Mouse (Mus musculus) lung, postnatal 0 days (tissue): Measurements from ENCODE around the gene Fabp2. TPM values are rescaled to one million over a fixed set of nuclear protein-coding genes. Genes with fewer than 3 reads are reported as not detected.
A peak's percentile ranks its signal among the peaks of the same experiment; 100 is the strongest.

Experiments
- ATAC-seq: fragments of 200-750 bp; cut with Nextera tagmentation; 2 replicates; pipeline ENCODE4 v1.8.0; 2017; ENCODE audit warnings: moderate library complexity
- DNase-seq: peaks from one replicate; pipeline ENCODE4 v3.0.0-alpha.2; 2016; ENCODE audit warnings: low spot score
- H3K27ac ChIP-seq: fragments of 300-500 bp; sonication (generic); 2 replicates; pipeline ENCODE4 v1.5.1; 2014; ENCODE audit warnings: antibody characterized with exemption, mild to moderate bottlenecking, low read length, mixed read lengths
- H3K27me3 ChIP-seq: fragments of 300-500 bp; sonication (generic); replicated peaks from 2 replicates; pipeline ENCODE4 v1.6.1; 2014; ENCODE audit warnings: low read length, mixed read lengths; ENCODE audit not compliant: insufficient read depth
- H3K36me3 ChIP-seq: fragments of 300-500 bp; sonication (generic); 2 replicates; pipeline ENCODE4 v1.6.1; 2014; ENCODE audit warnings: low read length, mixed read lengths; ENCODE audit not compliant: insufficient read depth
- H3K4me1 ChIP-seq: fragments of 300-500 bp; sonication (generic); 2 replicates; pipeline ENCODE4 v1.6.1; 2014; ENCODE audit warnings: antibody characterized with exemption, low read depth, low read length, mixed read lengths; ENCODE audit not compliant: insufficient read depth
- H3K4me2 ChIP-seq: fragments of 300-500 bp; sonication (generic); replicated peaks from 2 replicates; pipeline ENCODE4 v1.6.1; 2014; ENCODE audit warnings: low read depth, mild to moderate bottlenecking, low read length, moderate library complexity, mixed read lengths
- H3K4me3 ChIP-seq: fragments of 300-500 bp; sonication (generic); 2 replicates; pipeline ENCODE4 v1.5.1; 2014; ENCODE audit warnings: low read depth, low read length
- H3K9ac ChIP-seq: fragments of 300-500 bp; sonication (generic); replicated peaks from 2 replicates; pipeline ENCODE4 v1.6.1; 2014; ENCODE audit warnings: low read depth, mild to moderate bottlenecking
- H3K9me3 ChIP-seq: fragments of 300-500 bp; sonication (generic); 2 replicates; pipeline ENCODE4 v1.6.1; 2016; ENCODE audit warnings: low read length, mixed read lengths
- CTCF ChIP-seq: IDR thresholded peaks from 2 replicates; pipeline ENCODE4 v1.5.1; 2016; ENCODE audit warnings: antibody characterized with exemption, mild to moderate bottlenecking
- EP300 ChIP-seq: IDR thresholded peaks from 2 replicates; pipeline ENCODE4 v1.6.1; 2016; ENCODE audit warnings: antibody characterized with exemption, mild to moderate bottlenecking, control low read depth
- whole genome bisulfite sequencing: fragments of 180-500 bp; shearing (Covaris S2); extraction: QIAGEN DNeasy Blood & Tissue Kit; methylation state at CpG from one replicate; pipeline ENCODE4 v1.1.7; 2014; 5-methylcytosine and 5-hydroxymethylcytosine counted together
- polyA plus RNA-seq: library from polyadenylated mRNA; unstranded; fragments of >200 nt; fragmentation: Nextera tagmentation; extraction: Ambion mirVana; gene quantifications from 2 replicates; pipeline ENCODE4 v1.2.1, GENCODE M21; 2015

Gene Fabp2
- polyA plus RNA-seq, 1 experiment from 2014 or later = 0.12 TPM

GRCm38 (mm10) chr3:122888371-122888819 lies 6.5 kb upstream of the Fabp2 start:
- no peak overlapping the region for H3K4me2 ChIP-seq
- H3K9me3 ChIP-seq = no peaks in the 10 kb centered on the region
- no peak overlapping the region for H3K9ac ChIP-seq
- TF ChIP-seq CTCF (no peak), EP300 (peak; percentile 53; the same call in 1 of the 2 replicates)
- ATAC-seq = peak; percentile 74
- no peaks in the 10 kb centered on the region for H3K27me3 ChIP-seq
- H3K27ac ChIP-seq = no peak overlapping the region
- no peaks in the 10 kb centered on the region for H3K4me1 ChIP-seq
- H3K4me3 ChIP-seq = no peak overlapping the region
- DNase-seq = peak; percentile 57
- no peaks in the 10 kb centered on the region for H3K36me3 ChIP-seq
- WGBS = 49% methylated on average over 5 of the region's 5 CpGs

DNA sequence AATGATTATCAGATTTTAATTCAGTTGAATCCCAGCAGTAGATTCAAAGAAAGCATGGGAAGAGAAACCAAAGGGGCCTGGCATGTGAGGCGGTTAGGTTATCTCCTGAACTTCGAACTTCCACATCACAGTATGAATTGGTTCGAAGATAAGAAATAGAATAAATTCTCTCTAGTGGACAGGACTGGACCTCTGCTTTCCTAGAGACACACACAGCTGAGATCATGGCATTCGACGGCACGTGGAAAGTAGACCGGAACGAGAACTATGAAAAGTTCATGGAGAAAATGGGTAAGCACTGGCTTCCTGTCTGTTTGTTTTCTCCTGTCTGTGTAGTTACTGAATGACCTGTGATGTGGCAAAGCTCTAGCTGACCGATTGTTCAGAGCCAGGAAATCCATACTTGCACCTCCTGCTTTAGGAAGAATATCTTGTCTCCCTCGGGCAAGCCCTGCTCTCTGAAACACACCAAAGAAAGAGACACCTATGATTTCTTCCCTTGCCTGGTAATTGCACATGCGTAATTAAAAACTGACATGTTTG lies 388 bp downstream of the Fabp2 start:
- no peaks in the 10 kb centered on the region for H3K27me3 ChIP-seq
- no peaks in the 10 kb centered on the region for H3K4me1 ChIP-seq
- no peak overlapping the region for H3K9ac ChIP-seq
- no peak overlapping the region for H3K4me2 ChIP-seq
- WGBS = 58% methylated on average over 11 of the region's 11 CpGs
- no peaks in the 10 kb centered on the region for H3K36me3 ChIP-seq
- ATAC-seq (no peak), DNase-seq (no peak)
- no peaks in the 10 kb centered on the region for H3K9me3 ChIP-seq
- H3K27ac ChIP-seq = no peak overlapping the region
- no peak overlapping the region for H3K4me3 ChIP-seq
- TF ChIP-seq CTCF = no peak
- no peak for TF ChIP-seq EP300

- WGBS = 50% methylated on average over 6 of the region's 6 CpGs
- Histone ChIP-seq H3K9me3 (no peaks in the 10 kb centered on the region), H3K27me3 (no peaks in the 10 kb centered on the region), H3K4me2 (no peak overlapping the region), H3K4me1 (no peaks in the 10 kb centered on the region), H3K27ac (no peak overlapping the region), H3K4me3 (no peak overlapping the region), H3K9ac (no peak overlapping the region), H3K36me3 (no peaks in the 10 kb centered on the region)
- ATAC-seq (no peak), DNase-seq (no peak)
- TF ChIP-seq EP300 = no peak
Observed at GRCm38 (mm10) chr3:122898254-122898653, 3.4 kb downstream of the Fabp2 start.

DNA sequence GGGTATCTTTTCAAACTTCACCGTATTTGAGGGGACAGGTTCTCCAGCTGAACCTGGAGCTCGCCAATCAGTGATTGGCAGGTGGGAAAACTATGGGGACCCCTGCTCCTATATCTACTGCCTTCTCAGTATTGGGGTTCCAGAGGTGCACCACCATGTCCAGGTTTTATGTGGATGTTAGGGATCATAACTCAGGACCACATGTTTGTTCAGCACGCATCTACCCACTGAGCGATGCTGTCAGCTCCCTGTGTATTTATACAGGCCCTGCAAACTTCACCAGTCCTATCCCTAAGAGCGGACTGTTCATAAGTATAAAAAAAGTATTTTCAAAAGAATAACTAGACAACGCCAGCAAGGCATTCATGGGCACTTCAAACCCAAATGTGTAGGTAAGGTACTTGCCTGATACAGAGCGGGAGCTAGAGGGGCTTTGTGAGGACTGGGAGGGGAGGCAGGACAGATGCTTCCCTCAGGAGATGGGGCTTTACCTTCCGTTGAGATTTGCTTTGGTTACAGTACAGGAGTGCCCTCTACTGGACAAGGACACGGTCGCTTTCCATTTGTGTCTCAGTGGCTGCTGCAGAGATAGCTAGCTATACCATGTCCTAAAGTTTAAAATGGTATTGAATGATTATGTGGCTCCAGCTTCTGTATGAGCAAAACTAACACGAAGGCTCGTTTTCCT lies 9.0 kb downstream of the Fabp2 start:
- ATAC-seq = peak; percentile 53
- H3K4me3 ChIP-seq = no peak overlapping the region
- no peaks in the 10 kb centered on the region for H3K9me3 ChIP-seq
- no peak overlapping the region for H3K4me2 ChIP-seq
- no peak overlapping the region for H3K27ac ChIP-seq
- H3K27me3 ChIP-seq = no peaks in the 10 kb centered on the region
- H3K4me1 ChIP-seq = no peaks in the 10 kb centered on the region
- no peak overlapping the region for H3K9ac ChIP-seq
- TF ChIP-seq EP300 (no peak), CTCF (peak; percentile 92)
- H3K36me3 ChIP-seq = no peaks in the 10 kb centered on the region
- WGBS = 37% methylated on average over 12 of the region's 12 CpGs
- DNase-seq = peak; percentile 83

GRCm38 (mm10) chr3:122907841-122908240 lies 13.0 kb downstream of the Fabp2 start:
- no peaks in the 10 kb centered on the region for H3K36me3 ChIP-seq
- DNase-seq (no peak), ATAC-seq (no peak)
- no peak overlapping the region for H3K9ac ChIP-seq
- H3K27ac ChIP-seq = no peak overlapping the region
- H3K4me1 ChIP-seq = no peaks in the 10 kb centered on the region
- H3K4me2 ChIP-seq = no peak overlapping the region
- H3K9me3 ChIP-seq = no peaks in the 10 kb centered on the region
- 84% methylated on average over 2 of the region's 2 CpGs for WGBS
- no peaks in the 10 kb centered on the region for H3K27me3 ChIP-seq
- no peak overlapping the region for H3K4me3 ChIP-seq
- no peak for TF ChIP-seq EP300
- TF ChIP-seq CTCF = no peak

DNA sequence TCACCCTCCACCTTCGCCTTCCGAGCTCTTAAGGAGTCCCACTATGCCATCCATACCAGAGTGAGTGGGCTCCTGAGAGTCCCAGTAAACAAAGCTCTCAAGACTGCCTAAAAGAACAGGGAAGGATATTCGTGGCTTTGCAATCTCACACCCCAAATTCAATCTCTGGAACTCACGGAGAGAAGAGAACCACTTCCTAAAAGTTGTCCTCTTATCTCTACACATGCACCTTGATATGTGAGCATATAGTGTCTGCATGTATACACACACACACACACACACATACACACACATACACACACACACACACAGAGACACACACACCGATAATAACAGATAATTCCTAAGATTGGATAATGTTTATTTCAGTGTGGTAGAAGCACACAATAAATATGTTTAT lies 20.6 kb downstream of the Fabp2 start:
- no peak for DNase-seq
- Histone ChIP-seq H3K27me3 (no peaks in the 10 kb centered on the region), H3K4me2 (no peak overlapping the region), H3K9ac (no peak overlapping the region), H3K9me3 (no peaks in the 10 kb centered on the region), H3K36me3 (no peaks in the 10 kb centered on the region), H3K4me3 (no peak overlapping the region), H3K4me1 (no peaks in the 10 kb centered on the region), H3K27ac (no peak overlapping the region)
- WGBS = 75% methylated on average over 5 of the region's 5 CpGs
- TF ChIP-seq EP300 = no peak
- no peak for TF ChIP-seq CTCF
- no peak for ATAC-seq
